Mouse (Mus musculus) megakaryocyte, adult 5-6 weeks (primary cell): ENCODE data around the gene Dmrt3. TPM values are rescaled to one million over a fixed set of nuclear protein-coding genes. Genes with fewer than 3 reads are reported as not detected.

Experiments used
- ATAC-seq: 2 replicates; pipeline ENCODE4 v1.8.0; 2016; ENCODE audit warnings: mild to moderate bottlenecking, inconsistent platforms; ENCODE audit not compliant: poor library complexity, severe bottlenecking
- total RNA-seq, 2 experiments: library from RNA; stranded (forward) in 1 of 2; stranded (reverse) in 1 of 2; fragments of 153-499, 151-499 nt in 1 of 2; fragments of 221-1000, 200-1000 nt in 1 of 2; gene quantifications; 2 replicates each; pipeline versions ENCODE4 v1.2.3 to v1.2.4; 2015 to 2017

The Dmrt3 gene
- total RNA-seq (2015) (not detected in 2 replicates), total RNA-seq (2017) (not detected in 2 replicates)

- no peak for ATAC-seq
These were observed at the start of gene Dmrt3 for GRCm38 (mm10) chr19:25610015-25610410. Gene Dmrt3, plus strand, starts transcription at chr19:25610301.

DNA sequence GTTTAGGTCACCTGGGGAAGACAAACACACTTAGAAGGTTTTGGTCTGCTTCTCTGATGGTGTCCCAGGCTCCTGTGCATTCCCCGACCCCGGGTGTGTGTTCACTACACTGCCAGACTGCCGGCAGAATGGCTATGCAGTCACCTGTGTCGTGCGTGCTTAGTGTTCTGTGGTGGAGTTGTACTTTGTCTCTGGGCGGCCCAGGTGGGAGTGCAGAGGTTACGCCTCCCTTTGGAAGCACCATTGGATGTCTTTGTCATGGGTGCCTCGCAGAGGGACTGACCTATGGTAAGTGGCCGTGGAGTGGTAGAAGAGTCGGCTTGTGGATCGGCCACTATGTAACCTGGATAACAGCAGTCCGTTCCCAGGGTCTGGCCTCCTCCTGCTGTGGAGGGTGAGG, 45.7 kb upstream of the Dmrt3 start:
- no peak for ATAC-seq

DNA sequence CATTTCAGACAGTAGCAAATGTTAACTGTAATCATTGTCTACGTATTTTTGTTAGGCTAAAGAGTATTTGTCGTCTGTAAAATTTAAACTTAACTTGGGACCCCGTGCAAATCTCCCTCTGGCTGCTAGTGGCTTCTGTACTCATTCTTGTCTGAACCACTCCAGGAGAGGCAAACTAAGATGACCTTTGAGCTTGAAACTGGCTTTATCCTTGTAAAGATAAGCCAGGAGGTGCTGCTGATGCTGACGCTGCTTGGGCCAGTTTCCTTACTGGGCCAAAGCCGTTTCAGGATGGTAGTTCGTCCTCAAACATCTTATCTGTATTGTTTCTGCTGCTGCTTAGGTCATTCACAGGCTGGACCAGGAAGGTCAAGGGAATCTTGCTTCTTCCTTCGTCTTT, 40.3 kb upstream of the Dmrt3 start:
- ATAC-seq, result no peak

DNA sequence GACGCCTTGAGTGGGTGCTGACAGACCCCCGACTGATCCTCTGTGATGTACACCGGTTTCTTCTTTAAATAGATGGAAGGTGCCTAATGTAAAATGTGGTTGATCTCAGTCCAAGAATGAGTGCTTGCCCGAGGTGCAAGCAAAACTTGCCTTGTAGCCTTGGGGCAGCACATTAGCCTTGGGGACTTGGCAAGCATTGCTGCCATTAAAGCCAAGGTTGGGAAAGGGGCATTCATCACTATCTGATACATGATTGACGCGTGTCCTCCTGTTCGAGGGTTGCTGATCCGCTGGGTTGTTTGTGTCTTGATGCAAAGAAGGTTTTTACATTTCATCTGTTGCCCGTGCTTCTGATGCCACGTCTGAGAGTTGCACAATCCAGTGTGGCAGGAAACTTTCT, 35.7 kb upstream of the Dmrt3 start:
- ATAC-seq, result no peak

DNA sequence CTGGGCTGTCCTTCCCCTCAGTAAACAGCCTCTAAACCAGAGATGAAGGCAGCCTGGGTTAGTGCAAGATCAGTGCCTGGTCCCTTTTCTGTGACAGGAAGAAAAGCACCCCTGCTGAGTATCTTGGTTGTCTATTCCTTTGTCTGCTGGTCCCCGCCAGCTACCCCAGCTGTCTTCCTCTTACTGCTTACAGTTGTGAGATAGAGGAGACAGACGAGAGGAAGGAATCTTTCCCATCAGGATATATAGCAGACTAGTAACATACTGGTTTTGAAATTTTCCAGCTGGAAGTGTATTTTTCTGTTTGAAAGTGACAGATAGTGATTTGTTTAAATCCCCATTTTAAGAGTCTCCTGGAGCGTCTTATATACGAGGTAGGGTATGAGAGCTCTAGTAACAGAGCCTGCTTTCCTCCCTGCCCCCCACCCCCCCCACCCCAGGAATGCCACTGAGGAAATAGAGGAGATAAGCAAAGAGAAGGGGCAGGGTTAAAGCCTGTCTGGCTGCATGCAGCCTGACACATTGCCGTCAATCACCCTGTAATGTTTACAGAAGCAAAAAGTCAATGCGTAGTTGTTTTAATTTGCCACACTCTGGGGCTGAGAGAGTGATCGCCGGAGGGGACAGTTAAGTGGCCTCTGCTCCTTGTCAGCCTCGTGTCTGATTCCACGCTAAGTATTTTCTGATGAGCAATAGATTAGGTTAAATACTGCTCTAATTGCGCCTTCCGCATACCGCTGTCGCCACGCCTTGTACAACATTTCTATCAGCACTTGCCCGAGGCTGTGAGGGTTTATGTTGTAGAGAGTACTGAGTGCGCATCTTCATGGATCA, 34.9 kb upstream of the Dmrt3 start:
- ATAC-seq, result no peak

- ATAC-seq, result no peak
These were observed 31.7 kb upstream of the Dmrt3 start for GRCm38 (mm10) chr19:25578358-25578757.

DNA sequence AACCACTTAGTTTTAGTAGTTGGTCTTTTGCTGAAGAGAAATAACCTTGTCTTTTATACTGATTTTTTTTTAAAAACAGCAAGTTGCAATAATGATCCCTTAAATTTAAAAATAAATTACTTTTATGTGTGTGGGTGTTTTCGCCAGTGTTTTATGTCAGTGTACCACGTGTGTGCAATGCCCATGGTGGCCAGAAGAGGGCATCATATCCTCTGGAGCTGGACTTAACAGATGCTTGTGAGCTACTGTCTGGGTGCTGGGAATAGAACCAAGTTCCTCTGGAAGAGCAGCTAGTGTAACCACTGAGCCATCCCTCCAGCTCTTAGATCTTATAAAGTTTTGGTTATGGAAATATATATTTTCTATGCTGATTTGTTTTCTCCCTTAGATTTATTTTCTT, 30.7 kb upstream of the Dmrt3 start:
- no peak for ATAC-seq

GRCm38 (mm10) chr19:25597717-25598232, 12.3 kb upstream of the Dmrt3 start:
- no peak for ATAC-seq

DNA sequence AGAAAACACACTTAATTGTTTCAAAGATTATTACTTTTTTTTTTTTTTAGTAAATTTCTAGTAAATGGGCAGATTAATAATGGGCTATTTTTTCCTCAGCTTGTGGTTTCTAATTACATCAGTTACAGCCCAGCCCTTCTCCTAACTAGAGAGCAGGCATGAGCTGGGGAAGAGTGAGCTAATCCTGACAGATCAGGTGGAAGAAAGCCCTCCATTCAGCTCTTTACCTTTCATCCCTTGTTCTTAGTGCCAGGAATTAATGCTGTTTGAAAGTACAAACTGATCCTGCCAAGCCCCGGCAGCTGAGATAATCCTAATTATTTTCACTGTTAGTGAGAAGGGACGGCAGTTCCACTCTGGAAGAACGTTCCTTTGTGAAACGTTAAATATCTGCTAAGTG, 11.5 kb upstream of the Dmrt3 start:
- no peak for ATAC-seq

GRCm38 (mm10) chr19:25601966-25602365, 8.1 kb upstream of the Dmrt3 start:
- no peak for ATAC-seq

GRCm38 (mm10) chr19:25607461-25608205, 2.5 kb upstream of the Dmrt3 start:
- ATAC-seq, result no peak

- no peak for ATAC-seq
These were observed 1.9 kb upstream of the Dmrt3 start for GRCm38 (mm10) chr19:25608206-25608580.

DNA sequence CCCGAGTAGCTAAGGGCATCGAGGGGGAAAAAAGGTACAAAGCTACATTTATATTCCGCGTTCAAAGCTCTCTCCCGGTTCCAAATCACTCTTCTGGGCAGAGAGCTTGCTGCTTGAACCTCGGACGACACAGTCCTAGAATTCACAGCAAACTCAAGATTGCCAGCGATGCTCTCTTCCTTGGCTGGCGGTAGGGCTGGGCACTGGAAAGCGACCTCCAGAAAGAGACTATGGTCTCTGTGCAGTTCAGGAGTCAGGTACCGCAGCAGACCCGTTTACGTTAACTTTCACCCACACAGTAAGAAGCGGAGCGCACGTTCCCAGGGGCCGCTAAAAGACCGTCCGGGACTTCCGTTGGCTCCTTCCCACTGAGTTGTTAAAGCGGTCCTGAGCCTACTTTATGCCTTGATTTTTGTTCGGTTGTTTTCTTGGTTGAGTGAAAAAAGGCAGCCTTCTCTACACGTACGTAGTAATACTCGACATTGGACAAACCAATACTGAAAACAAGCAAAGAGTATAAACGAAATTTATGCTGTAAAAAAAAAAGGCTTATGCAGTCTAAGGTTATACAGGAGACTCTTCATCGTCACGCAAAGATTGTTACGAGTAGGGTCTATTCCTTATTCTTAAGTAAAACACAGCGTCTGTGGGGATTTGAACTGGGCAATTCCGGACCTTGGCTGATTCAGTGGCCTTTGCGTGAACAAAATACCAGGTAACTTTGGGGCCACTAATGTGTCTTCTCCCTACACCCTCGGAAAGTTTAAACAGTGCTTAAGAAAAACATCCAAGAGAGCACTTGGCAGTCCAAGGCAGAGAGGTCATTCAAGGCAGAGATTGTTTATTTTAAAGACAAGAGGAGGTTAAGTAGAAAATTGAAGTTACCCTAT, 895 bp upstream of the Dmrt3 start:
- ATAC-seq, result no peak

DNA sequence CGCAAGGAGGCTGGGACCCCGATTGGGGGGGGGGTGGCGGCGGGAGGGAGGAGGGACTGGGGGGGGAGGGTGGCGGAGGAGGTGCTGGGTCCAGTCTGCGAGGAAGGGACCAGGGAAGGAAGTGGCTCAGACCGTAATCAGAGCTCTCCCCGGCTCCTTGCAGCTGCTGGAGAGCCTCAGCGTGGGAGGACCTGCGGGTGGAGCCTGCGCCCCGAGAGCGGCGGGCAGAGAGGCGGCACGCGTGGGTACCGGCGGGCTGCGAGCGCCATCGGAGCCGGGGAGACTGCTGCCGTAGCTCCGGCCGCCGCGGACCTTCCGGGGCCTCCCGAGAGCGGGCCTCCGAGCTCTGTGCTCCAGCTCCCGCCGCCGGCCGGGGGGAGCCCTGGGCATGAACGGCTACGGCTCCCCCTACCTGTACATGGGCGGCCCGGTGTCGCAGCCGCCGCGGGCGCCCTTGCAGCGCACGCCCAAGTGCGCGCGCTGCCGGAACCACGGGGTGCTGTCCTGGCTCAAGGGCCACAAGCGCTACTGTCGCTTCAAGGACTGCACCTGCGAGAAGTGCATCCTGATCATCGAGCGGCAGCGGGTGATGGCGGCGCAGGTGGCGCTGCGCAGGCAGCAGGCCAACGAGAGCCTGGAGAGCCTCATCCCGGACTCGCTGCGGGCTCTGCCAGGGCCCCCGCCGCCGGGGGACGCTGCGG, 460 bp downstream of the Dmrt3 start:
- no peak for ATAC-seq

- ATAC-seq, result no peak
These were observed 1.0 kb downstream of the Dmrt3 start for GRCm38 (mm10) chr19:25611116-25611515.

- no peak for ATAC-seq
These were observed 2.0 kb downstream of the Dmrt3 start for GRCm38 (mm10) chr19:25611876-25612805.

DNA sequence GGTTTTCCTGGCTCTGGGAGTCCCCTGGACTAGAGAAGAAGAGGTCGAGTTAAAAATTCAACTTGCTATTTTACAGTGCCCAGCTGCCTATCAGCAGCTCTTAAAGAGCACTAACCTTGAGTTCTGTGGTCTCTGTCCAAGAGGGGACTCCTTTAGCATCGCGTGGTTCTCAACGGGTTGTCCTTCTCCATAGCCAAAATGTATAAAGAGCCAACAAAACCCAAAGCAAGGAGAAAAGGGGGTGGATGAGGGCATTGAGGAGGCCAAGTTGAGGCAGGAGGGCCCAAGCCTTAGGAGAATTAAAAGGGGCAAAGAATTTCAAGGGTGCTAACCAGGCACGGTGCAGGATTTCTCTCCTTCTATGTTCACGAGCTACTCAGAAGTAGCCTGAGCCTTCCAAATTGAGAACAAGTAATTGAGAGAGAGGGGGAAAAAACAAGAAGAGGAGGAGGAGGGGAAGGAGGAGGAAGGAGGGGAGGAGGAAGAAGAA, 2.8 kb downstream of the Dmrt3 start:
- ATAC-seq, result no peak

DNA sequence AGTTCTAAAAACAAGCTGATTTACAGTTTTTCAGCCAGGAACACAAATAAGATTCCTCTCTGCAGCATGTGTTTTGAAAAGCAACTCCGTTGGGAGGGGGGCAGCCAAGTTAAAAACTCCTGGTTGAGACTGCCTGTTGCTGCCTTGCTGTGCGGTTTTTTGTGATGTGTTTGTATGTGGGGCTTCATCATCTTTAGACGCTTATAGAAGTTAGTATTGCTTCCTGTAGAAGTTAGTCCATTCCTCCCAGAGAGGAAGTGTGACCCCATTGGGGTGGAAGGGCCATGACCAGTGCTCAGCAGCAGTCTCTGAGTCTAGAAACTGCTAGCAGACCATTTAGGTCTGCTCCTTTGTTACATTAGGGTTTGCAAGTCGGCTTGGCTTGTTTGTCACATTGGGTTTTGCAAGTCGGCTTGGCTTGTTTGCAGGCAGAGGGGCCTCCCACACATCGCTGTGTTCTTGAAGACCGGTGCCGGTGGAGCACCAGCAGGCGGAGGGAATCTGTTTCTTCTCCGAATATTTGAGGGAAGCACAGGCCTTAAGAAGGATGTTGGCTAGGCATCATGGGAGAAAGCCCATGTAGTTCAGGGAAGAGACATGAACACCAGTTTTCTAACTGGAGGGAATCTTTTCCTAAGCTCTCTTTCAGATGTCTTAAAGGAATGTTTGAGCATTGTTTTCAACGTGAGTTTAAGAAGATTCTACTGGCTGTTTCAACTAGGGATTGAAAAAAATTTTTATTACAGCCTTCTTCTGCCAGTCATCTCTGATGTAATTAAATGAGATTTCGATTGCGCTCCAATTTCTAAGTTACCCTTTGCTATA, 3.6 kb downstream of the Dmrt3 start:
- no peak for ATAC-seq
